Mouse (Mus musculus): Measurements from ENCODE around the gene Vapa.

- TF ChIP-seq CTCF (IDR thresholded peaks at IDR 0.05; ENCODE audit: control insufficient read depth, insufficient read depth, insufficient read length) (no peak), MYOG (IDR thresholded peaks at IDR 0.05; ENCODE audit: control insufficient read depth, extremely low read depth, insufficient read length) (no peak), USF1 (IDR thresholded peaks at IDR 0.05; ENCODE audit: low read depth) (no peak), MYOD1 (IDR thresholded peaks at IDR 0.05; ENCODE audit: control insufficient read depth, insufficient read length, low read depth) (no peak), FOSL1 (IDR thresholded peaks at IDR 0.05; ENCODE audit: insufficient read depth, low read length, poor library complexity, severe bottlenecking) (no peak), MAX (IDR thresholded peaks at IDR 0.05) (no peak), CEBPB (IDR thresholded peaks at IDR 0.05; ENCODE audit: low read depth) (no peak)
Observed at GRCm38 (mm10) chr17:65563345-65563744, 50.0 kb downstream of the Vapa start.
